ENCODE assay signal across 21 mouse cellular contexts in genomic region chr13:108403197-108403596, GRCm38 (mm10). TPM values are rescaled to one million over a fixed set of nuclear protein-coding genes. Genes with fewer than 3 reads are reported as not detected.
DNase-seq lines count a peak whose midpoint lies in the region; ATAC-seq and TF ChIP-seq lines count a peak whose summit lies in the region.
"Had no signal": no experiment of that assay in that cellular context is flagged by ENCODE, and none has a peak within 500 bp of the region (broad histone marks: within the 10 kb centered on the region; RNA-seq: fewer than 3 reads in every experiment).

No protein-coding gene starts in this region.

- POLR2A ChIA-PET in Patski (lab: Charles Lee): no interaction called here

- no peak overlapping the region for H3K4me3 ChIP-seq in gastrocnemius, adult 2 months

- no peak overlapping the region for H3K27ac ChIP-seq in gastrocnemius, adult 2 months

- intact Hi-C loops in gastrocnemius, adult 2 months (cut with DNase I): no loop called here

- peak; percentile 78 for ATAC-seq in Patski
- ATAC-seq: activated CD4-positive, CD25-positive, alpha-beta regulatory T cell, adult 4 months; CD4-positive, CD25-positive, alpha-beta regulatory T cell, adult 4 months had no signal

- DNase-seq in 3T3-L1 (ENCODE audit: low read depth, low spot score): peak; percentile 6
- DNase-seq in Patski (ENCODE audit: low read depth, low spot score): peak; percentile 71
- DNase-seq in fibroblast of lung, adult 2 months (ENCODE audit: low read depth): peak; percentile 40
- DNase-seq in kidney, postnatal 10 days: no peak
- DNase-seq in gastrocnemius, adult 2 months: no peak
- DNase-seq in spleen, postnatal 4 days (ENCODE audit: low spot score in 2 of 2): no peak
- DNase-seq: adrenal gland, adult 2 months; adrenal gland, adult 8-10 months; adrenal gland, postnatal 10 days; adrenal gland, postnatal 14 days; adrenal gland, postnatal 25 days; adrenal gland, postnatal 36 days; B cell, adult 2 months; cerebellum, adult 11 months; cerebellum, adult 11-12 months; cerebellum, adult 18-20 months; cerebellum, adult 2 months; cerebellum, adult 8-10 months had no signal

- no peak for TF ChIP-seq CTCF in Patski (IDR thresholded peaks at IDR 0.05)
- TF ChIP-seq CTCF in gastrocnemius, adult 2 months (IDR thresholded peaks at IDR 0.05): no peak

- no peaks in the 10 kb centered on the region for H3K27me3 ChIP-seq in Patski
- H3K27me3 ChIP-seq: CH12.LX had no signal

- in situ Hi-C loops in Patski (cut with MboI; ENCODE audit: low pct_unique_long_range_greater_than_20kb): loop anchor here (10.0 kb wide), 2 partner anchors 142 to 802 kb away; no protein-coding TSS in a partner anchor

- CTCF ChIA-PET in Patski (lab: Charles Lee): interaction anchor here (0.9 to 1.6 kb wide), 4 partner anchors 8 to 16 kb away, joined by 3 to 4 read pairs (median 4); no protein-coding TSS in a partner anchor

RNA-seq across cellular contexts. Expression of gene Pde4d, which starts 46.6 kb away (rescaled TPM):
- 3.4 TPM for polyA plus RNA-seq in Patski (2021)
- total RNA-seq in gastrocnemius, adult 2 months (2021): 100 to 1,000 TPM; 239 to 330 TPM
- total RNA-seq: CH12.LX had no signal

Comparison
In these comparisons a context has a peak if more than half of its experiments do, and no peak if none do; other contexts are left out.
1. DNase-seq: peak in 3T3-L1 (single experiment), Patski (single experiment) and fibroblast of lung, adult 2 months (single experiment); none in kidney, postnatal 10 days (single experiment), gastrocnemius, adult 2 months (single experiment) and spleen, postnatal 4 days (0 of 2).